Mouse (Mus musculus): ENCODE measurements around the gene Dlx1.
A peak's percentile ranks its signal among the peaks of the same experiment; 100 is the strongest.

The Dlx1 gene

GRCm38 (mm10) chr2:71528714-71529510 lies 999 bp downstream of the Dlx1 start:
- no peak for DNase-seq (ENCODE audit: low spot score)

- DNase-seq (ENCODE audit: low spot score), result peak; percentile 71
Observed at GRCm38 (mm10) chr2:71529511-71530351, 1.8 kb downstream of the Dlx1 start.

DNA sequence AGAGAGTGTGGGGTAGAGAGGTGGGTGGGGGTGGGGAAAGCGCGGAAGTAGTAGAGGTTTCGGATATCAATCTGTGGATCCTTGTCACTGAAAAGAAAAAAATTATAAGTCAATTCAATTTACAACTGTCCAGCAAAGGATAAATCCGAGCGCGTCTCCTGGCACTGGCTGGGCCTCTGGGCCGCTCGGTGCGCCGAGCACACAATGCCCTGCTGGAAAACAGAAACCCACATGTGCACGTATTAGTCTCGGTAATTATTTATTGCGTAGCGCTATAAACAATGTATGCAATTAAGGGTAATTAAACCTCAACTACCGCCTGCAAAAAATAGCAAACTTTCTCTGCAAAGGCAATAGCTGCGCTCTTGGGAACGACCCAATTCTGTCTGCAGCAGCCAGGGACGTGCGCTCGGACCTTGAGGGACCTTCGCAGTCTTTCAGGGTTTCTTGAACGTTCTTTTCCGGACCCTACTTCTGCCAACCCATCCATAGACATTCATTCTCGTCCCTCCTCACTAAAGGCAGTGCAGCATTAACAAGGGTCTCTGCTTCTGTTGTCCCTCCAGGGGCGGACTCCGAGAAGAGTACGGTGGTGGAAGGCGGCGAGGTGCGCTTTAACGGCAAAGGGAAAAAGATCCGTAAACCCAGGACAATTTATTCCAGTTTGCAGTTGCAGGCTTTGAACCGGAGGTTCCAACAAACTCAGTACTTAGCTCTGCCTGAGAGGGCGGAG lies 2.6 kb downstream of the Dlx1 start:
- DNase-seq (ENCODE audit: low spot score), result no peak

DNA sequence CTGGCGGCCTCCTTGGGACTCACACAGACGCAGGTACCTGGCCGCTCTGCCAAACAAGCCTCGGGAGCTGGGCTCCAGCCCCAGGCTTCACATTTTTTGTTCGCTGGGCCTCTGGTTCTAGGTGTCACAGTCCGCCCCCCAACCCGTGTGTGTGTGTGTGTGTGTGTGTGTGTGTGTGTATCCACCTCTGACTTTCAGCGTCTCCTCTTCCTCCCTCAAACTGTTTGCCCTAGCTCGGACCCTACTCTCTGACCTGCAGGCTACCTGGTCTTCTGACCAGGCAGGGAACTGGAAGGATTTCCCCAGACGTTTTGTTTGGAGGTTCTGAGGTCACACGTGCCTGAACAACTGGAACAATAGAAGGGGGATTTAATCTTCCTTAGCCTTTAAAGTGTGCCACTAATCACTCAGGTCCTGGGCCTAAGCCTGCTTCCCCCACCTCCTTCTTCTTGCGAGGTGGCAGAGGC lies 3.2 kb downstream of the Dlx1 start:
- no peak for DNase-seq (ENCODE audit: low spot score)

GRCm38 (mm10) chr2:71531990-71532970 lies 4.4 kb downstream of the Dlx1 start:
- DNase-seq (ENCODE audit: low spot score), result no peak

- no peak for DNase-seq (ENCODE audit: low spot score)
Observed at GRCm38 (mm10) chr2:71533094-71533493, 5.2 kb downstream of the Dlx1 start.

DNA sequence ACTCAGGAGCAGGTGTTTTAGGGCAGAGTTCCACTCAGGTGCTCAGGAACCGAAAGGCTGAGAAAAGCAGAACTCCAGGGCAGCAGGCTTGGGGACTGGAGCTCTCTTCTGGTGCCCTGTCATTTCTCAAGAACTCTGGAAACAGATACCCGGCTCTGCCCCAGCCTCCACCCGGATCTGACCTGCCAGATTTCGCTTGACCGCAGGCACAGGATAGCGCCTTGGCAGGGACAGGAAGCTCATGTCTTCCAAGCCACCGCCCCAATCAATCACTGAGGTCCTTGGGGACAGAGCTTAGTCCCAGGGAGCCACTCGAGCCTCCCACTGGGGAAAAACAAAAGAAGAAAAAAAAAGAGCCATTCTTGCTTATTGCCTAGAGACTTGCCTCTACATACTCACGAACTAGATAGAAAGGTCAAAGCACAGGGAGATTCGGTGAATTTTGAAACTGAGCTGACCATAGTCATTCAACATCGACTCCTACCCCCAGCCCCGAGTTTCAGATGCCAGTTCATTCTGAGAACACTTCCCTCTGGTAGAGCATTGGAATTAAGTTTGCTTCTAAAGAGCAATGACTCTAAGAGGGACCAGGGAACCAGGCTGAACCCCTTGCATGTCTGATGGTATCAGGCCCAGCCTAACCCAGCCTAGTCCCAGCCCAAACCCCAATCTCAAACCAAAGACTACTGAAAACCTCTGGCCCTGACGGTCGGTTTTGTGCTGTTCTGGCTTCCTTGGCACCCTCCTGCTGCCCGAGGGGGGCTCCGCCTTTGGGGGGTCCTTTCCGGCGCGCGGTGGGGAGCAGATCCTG lies 6.5 kb downstream of the Dlx1 start:
- no peak for DNase-seq (ENCODE audit: low spot score)

- DNase-seq (ENCODE audit: low spot score), result no peak
Observed at GRCm38 (mm10) chr2:71540611-71541417, 12.9 kb downstream of the Dlx1 start.

DNA sequence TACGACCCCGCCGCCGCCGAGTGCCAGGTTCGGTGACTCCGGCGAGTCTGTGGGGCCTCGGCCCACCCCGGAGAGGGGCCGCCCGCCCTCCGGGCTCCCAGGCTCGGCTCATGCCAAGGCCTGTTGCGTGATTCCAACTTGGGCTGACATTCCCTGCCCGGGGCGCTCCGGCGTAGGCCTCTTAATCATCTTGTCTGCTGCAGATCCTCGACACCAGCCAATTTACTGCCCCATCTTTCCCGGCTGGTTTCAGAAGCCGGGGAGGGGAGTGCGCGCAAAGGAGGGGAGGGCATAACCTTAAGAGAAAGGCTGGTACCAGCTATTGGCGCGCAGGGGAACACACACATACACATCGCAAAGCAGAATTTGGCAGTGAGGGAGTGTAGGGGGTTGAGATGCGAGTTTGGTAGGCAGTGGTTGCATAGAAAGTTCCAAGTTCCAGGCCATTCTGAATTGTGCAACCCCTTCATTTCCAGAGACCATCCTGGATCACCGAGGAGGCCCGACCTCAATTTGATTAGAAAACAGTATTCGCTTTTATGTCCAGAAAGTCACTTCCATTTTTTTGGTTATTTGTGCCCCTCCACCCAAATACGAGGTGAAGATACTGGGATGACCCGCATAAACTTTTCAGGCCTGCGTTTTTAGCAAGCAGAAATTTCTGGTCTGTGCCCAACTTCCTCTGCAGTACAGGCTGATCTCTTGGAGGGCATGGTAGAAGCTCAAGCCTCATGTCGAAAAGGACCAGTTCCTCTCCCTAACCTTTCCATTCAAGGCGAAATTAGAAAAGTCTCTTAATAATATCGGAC lies 13.7 kb downstream of the Dlx1 start:
- DNase-seq (ENCODE audit: low spot score), result no peak

GRCm38 (mm10) chr2:71542227-71542815 lies 14.4 kb downstream of the Dlx1 start:
- DNase-seq (ENCODE audit: low spot score), result no peak

DNA sequence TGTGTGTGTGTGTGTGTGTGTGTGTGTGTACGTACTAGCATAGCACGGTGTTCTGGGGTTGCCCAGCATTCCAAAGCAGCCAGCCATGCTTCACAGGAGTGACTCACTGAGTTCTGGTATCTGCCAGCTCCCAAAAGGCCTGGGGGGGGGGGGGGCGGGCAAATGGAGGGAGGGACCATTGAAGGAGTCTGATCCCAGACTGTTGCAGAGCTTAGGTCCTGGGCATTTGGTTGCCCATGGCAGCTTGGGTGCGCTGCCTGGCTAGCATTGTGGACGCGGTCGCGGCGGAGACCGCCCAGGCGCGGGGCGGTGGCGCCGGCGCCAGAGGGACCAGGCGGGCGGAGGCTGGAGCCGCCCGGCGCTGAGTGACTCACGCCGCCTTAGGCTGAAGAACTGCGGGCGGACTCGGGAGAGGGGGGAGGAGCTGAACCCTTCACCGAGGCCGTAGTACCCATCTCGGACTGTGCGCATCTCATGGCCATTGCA lies 14.9 kb downstream of the Dlx1 start:
- no peak for DNase-seq (ENCODE audit: low spot score)

DNA sequence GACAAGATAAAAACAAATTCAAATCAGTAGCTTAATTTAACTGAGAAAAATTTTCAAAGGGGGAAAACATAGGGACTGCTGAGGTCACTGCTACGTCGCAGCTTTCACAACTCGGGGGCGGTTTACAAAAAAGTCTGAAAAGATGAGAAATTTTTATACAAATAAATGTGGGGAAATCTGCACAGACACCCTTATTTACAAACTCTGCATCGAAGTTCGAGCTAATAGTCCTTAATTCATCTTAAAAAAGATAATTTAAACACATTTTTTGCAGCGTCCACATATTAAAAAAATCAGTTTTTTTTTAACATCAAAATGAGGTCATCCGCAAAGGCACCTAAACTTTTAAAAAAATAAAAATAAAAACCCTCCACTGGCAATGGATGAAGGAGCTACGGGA lies 15.6 kb downstream of the Dlx1 start:
- DNase-seq (ENCODE audit: low spot score), result no peak

DNA sequence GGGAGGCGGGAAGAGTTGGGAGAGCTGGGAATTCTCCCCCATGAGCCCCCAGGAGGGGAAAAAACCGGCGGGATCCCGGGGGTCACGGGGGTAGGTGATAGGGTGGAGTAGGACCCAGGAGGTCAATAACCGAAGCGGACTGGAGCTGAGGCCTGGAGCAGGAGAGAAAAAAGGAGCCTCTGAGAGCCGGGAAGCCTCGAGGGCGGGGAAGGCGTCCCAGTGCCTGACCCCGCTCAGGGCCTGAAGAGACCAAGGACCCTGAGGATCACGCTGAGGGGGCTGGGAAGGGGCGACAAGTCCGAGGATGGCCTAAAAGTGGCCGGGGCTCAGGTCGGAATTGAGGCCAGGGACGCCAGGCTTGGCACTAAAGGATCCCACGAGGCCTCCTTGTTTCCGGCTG lies 16.0 kb downstream of the Dlx1 start:
- no peak for DNase-seq (ENCODE audit: low spot score)

DNA sequence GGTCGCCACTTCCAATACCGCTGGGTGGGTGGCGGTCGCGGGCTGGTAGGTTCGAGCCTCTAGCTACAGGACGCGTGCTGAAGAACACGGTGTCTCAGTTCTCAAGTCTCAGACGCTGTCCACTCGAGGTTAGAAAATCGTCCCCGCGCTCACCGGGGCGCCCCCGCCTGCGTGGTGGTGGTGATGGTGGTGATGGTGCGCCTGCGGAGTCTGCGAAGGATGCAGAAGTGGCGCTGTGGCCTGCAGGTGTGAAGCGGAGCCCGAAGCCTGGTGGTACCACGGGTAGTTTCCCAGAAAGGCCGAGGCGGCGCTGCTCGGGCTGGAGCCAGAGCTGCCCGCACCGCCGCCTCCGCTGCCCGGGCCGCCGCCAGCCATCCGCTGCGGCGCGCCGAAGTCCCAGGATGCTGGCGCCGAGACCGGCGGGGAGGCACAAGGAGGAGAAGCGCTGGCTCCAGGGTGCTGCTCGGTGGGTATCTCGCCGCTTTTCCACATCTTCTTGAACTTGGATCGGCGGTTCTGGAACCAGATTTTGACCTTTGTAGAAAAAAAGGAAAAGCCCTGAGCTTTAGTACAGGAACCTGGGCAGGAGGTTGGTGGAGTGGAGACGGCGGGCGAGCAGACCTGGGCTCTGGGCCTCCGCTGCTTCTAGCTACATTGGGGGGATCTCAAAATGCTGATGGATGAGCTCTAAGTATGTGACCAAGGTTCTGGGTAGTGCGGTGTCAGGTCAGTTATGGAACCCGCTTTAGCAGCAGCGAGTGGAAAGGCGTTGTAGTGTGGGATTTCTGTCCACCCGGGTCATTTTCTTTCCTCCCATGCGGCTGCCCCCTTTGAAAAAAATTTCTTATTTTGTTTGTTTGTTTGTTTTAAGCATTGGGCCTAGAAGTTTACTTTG lies 16.7 kb downstream of the Dlx1 start:
- DNase-seq (ENCODE audit: low spot score), result no peak

DNA sequence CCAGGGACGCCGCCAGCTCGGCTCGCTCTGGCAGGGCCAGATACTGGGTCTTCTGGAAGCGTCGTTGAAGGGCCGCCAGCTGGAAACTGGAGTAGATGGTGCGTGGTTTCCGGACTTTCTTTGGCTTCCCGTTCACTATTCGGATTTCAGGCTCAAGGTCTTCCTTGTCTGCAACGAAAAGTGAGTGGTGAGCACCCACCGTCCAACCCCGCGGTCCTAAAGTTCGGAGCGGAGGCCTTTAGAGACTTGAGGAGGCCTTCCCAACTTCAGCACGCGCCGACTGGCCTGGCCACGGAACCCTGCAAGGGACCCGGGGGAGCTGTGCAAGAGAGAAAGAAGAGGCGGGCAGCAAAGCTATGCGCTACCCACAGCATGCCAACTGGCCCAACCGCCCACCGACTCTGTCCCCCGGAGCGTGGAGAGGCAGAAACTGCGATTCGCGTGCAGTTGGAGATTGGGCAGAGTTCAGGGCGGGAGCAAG lies 17.5 kb downstream of the Dlx1 start:
- DNase-seq (ENCODE audit: low spot score), result no peak

GRCm38 (mm10) chr2:71545882-71546639 lies 18.1 kb downstream of the Dlx1 start:
- no peak for DNase-seq (ENCODE audit: low spot score)
